Mouse (Mus musculus): Measurements from ENCODE around the gene Xylb.
"Not testable (repeated sequence)": the region's sequence is repeated elsewhere in the genome, so short reads cannot be mapped to it uniquely, and the experiment has no call there.

The Xylb gene

GRCm38 (mm10) chr9:119340909-119341816 lies 16.0 kb upstream of the Xylb start, which contains the start of gene Myd88:
Gene Myd88, minus strand, starts transcription at chr9:119341411.
- peak; percentile 99 for DNase-seq (ENCODE audit: low read depth)

- DNase-seq (ENCODE audit: low read depth) = no peak
Observed at GRCm38 (mm10) chr9:119342728-119343127, 14.5 kb upstream of the Xylb start.

GRCm38 (mm10) chr9:119346376-119346775 lies 10.8 kb upstream of the Xylb start:
- DNase-seq (ENCODE audit: low read depth) = no peak

- no peak for DNase-seq (ENCODE audit: low read depth)
Observed at GRCm38 (mm10) chr9:119350531-119350930, 6.7 kb upstream of the Xylb start.

DNA sequence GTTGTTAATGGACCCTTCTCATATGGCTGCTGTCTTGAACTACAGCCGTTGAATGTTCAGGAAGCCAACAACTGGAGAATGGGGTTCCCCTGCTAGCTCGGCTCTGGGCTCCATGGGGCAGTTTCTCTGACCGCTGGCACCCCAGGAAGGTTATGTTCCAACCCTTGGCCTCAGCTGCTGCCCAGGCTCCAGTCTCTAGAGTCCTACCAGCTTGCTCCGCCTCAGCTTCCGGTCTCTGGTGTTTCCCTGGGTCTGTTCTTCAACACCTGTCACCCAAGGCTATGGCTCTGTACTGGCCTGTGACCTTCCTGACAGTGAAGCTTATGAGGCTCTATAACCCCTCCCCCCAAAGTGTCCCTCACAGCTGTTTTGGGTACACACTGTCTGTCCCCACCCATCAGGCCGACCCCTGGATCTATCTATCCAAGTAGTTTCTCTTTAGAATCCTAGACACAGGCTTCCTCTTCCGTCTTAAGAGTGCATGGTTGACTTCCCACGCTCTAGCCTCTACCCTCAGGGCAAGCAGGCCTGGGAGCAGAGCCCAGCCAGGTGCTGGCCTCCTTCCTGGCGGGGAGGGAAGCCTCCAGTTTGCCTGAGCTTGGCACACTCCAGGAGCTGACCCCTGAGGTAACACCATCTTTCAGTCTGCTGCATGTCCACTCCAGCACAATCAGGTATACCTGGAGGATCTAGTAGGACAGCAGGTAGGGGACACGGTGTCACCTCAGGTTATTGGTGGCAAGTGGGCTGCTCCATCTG lies 6.1 kb upstream of the Xylb start:
- no peak for DNase-seq (ENCODE audit: low read depth)

GRCm38 (mm10) chr9:119352060-119352459 lies 5.1 kb upstream of the Xylb start:
- DNase-seq (ENCODE audit: low read depth) = peak; percentile 80

DNA sequence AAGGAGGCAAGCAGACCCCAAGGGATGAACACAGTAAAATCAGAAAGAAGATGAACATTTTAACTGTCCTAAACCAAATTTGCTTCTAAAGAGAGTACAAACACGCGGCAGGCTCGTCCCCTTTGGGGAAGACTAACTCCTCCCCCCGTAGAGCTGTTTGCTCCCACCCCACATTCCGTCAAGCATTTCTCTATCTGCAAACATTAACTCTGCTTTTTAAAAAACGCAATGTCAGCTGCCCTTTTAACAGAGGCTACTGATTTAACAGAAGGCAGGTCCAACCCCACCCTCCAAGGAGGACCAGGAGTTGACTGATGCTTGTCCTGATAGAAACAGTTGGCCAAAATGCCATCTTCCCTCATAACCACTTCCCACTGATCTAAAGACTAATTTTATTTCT lies 3.3 kb upstream of the Xylb start:
- no peak for DNase-seq (ENCODE audit: low read depth)

- DNase-seq (ENCODE audit: low read depth) = no peak
Observed at GRCm38 (mm10) chr9:119355943-119356342, 1.2 kb upstream of the Xylb start.

DNA sequence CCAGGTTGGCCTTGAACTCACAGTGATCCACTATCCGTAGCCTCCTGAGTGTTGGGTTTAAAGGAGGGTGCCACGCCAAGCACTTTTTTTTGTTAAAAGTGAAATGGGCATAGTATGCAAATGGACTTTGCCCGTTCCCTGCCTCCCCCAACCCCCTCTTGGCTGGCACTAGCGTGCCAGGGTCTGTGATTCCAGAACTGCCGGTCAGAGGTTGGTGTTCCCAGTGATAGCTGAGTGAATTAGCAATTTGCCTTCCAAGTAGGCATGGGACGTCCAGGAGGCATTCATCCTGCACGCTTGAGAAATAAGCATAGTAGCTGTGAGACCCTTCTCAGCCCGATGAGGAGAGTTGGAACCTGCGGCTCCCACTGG lies 863 bp downstream of the Xylb start:
- no peak for DNase-seq (ENCODE audit: low read depth)

GRCm38 (mm10) chr9:119361416-119361815 lies 4.2 kb downstream of the Xylb start:
- DNase-seq (ENCODE audit: low read depth) = no peak

GRCm38 (mm10) chr9:119363229-119363628 lies 6.0 kb downstream of the Xylb start:
- no peak for DNase-seq (ENCODE audit: low read depth)

DNA sequence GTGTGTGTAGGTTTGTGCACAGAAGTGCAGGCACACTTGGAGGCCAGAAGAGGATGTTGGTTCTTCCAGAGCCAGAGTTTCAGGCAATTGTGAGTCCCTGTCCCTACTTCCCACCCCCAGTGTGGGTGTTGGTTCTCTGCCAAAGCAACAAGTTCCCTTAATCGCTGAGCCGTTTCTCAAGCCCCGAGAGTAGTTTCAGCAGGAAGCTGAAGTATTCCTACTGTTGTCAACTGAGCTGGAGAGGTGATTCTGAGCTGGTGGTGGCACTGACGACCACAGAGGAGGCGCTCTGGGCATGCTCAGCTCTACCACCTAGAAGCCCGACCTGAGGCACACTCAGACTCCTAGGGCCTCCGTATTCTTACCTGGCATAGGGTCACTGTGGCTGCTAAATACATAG lies 8.1 kb downstream of the Xylb start, which contains the start of gene Slc22a14:
Gene Slc22a14, minus strand, starts transcription at position 270 of the 400 bp plus-strand sequence.
- peak; percentile 35 for DNase-seq (ENCODE audit: low read depth)

DNA sequence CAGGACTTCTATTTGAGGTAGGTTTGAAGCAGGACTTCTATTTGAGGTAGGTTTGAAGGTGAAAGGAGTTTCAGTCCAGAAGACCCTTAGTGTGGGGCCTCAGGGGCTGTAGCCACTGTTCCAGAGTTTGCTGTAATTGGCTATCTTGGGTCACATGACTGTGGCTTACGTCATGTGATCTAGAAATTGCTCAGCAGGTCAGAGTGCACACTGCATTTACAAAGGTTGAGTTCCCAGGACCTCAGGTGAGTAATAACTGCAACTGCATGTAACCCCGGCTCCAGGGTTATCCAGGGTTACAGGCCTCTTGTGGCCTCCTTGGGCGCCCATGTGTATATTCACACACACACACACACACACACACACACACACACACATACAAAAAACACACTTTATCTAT lies 11.2 kb downstream of the Xylb start:
- no peak for DNase-seq (ENCODE audit: low read depth)

DNA sequence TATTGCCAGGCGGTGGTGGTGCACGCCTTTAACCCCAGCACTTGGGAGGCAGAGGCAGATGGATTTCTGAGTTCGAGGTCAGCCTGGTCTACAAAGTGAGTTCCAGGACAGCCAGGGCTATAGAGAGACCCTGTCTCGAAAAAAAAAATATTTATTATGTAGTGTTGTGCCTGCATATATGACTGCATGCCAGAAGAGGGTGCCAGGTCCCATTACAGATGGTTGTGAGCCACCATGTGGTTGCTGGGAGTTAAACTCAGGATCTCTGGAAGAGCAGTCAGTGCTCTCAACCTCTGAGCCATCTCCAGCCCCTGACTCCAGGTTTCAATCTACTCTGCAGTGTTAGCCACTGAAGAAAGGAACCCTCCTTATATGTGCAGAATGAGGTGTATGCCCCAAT lies 13.6 kb downstream of the Xylb start:
- not testable (repeated sequence) for DNase-seq (ENCODE audit: low read depth)

DNA sequence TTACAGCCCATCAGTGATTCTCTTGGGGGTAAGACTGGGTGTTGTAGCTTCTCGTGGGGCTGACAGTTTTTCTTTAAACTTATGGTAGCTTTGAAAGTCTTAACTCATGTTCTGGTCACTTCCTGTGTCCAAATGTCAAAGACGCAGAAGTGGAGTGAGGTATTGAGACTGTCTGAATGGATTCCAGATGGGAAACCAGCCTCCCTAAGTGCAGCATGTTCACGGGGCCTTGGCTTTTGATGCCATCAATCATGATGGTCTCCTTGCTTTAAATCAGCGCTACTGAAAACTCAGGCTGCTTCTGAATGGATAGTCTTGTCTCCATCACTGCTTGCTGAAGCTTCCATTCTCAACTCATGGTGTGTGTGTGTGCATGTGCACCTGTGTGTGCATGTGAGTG lies 14.1 kb downstream of the Xylb start:
- DNase-seq (ENCODE audit: low read depth) = no peak

GRCm38 (mm10) chr9:119375008-119375407 lies 17.8 kb downstream of the Xylb start:
- no peak for DNase-seq (ENCODE audit: low read depth)

DNA sequence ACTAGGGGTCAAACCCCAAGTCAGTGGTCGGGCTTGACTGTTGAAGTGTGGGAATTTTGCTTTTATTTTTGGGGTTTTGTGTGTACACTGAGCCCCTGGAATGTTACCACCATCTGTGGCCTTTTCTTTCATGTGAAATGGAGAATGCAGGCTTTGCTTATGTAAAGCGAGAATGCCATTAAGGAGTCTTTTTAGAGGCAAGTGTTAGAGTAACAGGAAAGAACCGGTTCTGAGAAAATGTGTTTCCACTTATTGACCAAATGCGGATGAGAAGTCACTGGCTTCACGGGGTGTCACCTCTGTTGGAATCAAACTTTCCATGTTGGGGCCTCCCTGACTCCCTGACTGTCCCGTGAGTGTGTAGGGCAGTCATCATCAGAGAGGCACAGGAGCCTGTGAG lies 18.4 kb downstream of the Xylb start:
- no peak for DNase-seq (ENCODE audit: low read depth)

DNA sequence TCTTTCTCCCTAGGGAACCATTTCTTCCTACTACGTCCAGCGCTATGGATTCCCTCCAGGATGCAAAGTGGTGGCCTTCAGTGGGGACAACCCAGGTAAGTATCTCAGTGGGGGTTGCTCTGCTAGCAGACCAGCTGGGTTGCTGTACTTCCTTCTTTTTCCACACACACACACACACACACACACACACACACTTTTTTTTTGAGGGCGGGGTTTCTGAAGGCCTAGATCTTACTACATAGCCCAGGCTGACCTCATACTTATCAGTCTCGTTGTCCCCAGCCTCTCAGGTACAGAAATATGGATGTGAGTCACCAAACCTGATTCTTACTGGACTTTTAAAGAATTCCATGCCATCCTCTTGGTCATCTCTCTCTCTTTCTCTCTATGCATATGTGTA lies 21.1 kb downstream of the Xylb start:
- DNase-seq (ENCODE audit: low read depth) = peak; percentile 61

- DNase-seq (ENCODE audit: low read depth) = no peak
Observed at GRCm38 (mm10) chr9:119382603-119383002, 25.4 kb downstream of the Xylb start.

DNA sequence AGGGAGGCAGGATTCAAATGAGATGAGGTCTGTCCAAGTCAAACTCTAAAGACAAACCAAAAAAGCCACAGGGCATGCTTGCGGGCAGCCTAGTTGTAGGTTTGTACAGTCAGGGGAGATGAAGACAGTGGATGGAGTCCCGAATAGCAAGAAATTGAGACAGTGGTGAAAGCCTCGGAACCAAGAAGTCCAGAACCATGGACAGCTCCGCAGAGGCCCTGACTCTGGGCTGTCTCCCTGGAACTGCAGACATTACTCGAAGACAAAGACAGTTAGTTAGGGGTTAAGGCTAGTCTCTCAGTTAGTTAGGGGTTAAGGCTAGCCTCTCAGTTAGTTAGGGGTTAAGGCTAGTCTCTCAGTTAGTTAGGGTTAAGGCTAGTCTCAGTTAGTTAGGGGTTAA lies 31.8 kb downstream of the Xylb start:
- DNase-seq (ENCODE audit: low read depth) = peak; percentile 29

GRCm38 (mm10) chr9:119390214-119390613 lies 33.0 kb downstream of the Xylb start:
- DNase-seq (ENCODE audit: low read depth) = no peak

- peak; percentile 18 for DNase-seq (ENCODE audit: low read depth)
Observed at GRCm38 (mm10) chr9:119394808-119395207, 37.6 kb downstream of the Xylb start.

DNA sequence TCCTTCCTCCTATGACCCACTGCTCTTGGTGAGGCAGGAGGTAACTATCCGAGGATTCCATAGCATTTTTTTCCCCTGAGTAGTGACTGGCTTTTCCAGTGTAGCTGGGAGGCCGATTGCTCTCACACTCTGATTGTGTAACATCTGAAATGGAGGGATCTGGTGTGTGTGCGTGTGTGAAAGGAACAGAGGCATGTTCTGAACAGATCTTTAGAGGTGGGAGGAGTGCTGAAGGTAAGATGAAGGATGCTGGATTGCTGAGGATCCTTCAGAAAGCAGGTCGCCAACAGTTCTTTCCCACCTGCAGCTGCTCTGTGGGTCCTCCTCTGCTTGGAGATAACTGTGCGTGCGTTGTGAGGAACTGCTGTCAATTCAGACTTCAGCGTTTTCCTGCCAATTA lies 44.2 kb downstream of the Xylb start:
- no peak for DNase-seq (ENCODE audit: low read depth)

Data from 416B (cell line).